Mouse (Mus musculus) limb, embryonic 13.5 days (tissue): Measurements from ENCODE around the gene Ino80d. TPM values are rescaled to one million over a fixed set of nuclear protein-coding genes. Genes with fewer than 3 reads are reported as not detected.
A peak's percentile ranks its signal among the peaks of the same experiment; 100 is the strongest.

Source experiments
- ATAC-seq: fragments of 200-750 bp; cut with Nextera tagmentation; 2 replicates; pipeline ENCODE4 v1.8.0; 2017; ENCODE audit warnings: low read depth, moderate number of reproducible peaks, moderate TSS enrichment; ENCODE audit not compliant: low FRiP score
- H3K27ac ChIP-seq: fragments of 300-500 bp; sonication (generic); 2 replicates; pipeline ENCODE4 v1.5.1; 2015; ENCODE audit warnings: inconsistent platforms, mild to moderate bottlenecking, moderate library complexity
- H3K27me3 ChIP-seq: fragments of 300-500 bp; sonication (generic); 2 replicates; pipeline ENCODE4 v1.6.1; 2015; ENCODE audit warnings: mild to moderate bottlenecking, inconsistent platforms
- H3K36me3 ChIP-seq: fragments of 300-500 bp; sonication (generic); 2 replicates; pipeline ENCODE4 v1.6.1; 2015; ENCODE audit warnings: inconsistent platforms, mild to moderate bottlenecking, moderate library complexity
- H3K4me1 ChIP-seq: fragments of 300-500 bp; sonication (generic); 2 replicates; pipeline ENCODE4 v1.6.1; 2015; ENCODE audit warnings: inconsistent platforms
- H3K4me2 ChIP-seq: fragments of 300-500 bp; sonication (generic); replicated peaks from 2 replicates; pipeline ENCODE4 v1.6.1; 2015; ENCODE audit warnings: inconsistent platforms, mild to moderate bottlenecking, moderate library complexity
- H3K4me3 ChIP-seq: fragments of 300-500 bp; sonication (generic); 2 replicates; pipeline ENCODE4 v1.5.1; 2015; ENCODE audit warnings: moderate library complexity, mild to moderate bottlenecking, inconsistent platforms
- H3K9ac ChIP-seq: fragments of 300-500 bp; sonication (generic); 2 replicates; pipeline ENCODE4 v1.6.1; 2015; ENCODE audit warnings: mild to moderate bottlenecking, inconsistent platforms
- H3K9me3 ChIP-seq: fragments of 300-500 bp; sonication (generic); 2 replicates; pipeline ENCODE4 v1.6.1; 2016; ENCODE audit warnings: inconsistent platforms
- WGBS: fragments of 180-500 bp; shearing (Covaris S2); methylation state at CpG from one replicate; pipeline ENCODE4 v1.1.7; 2015; 5-methylcytosine and 5-hydroxymethylcytosine counted together
- polyA plus RNA-seq: library from polyadenylated mRNA; unstranded; fragments of >200 nt; fragmentation: Nextera tagmentation; extraction: Ambion mirVana; gene quantifications from 2 replicates; pipeline ENCODE4 v1.2.1, GENCODE M21; 2015

Ino80d gene
- polyA plus RNA-seq, 1 experiment from 2014 or later, result 9.7 TPM

- Histone ChIP-seq H3K4me2 (no peak overlapping the region), H3K9me3 (peaks cover 4% of the 10 kb centered on the region; the same call in 1 of the 2 replicates), H3K4me3 (no peak overlapping the region), H3K27me3 (no peaks in the 10 kb centered on the region), H3K36me3 (peaks cover 65% of the 10 kb centered on the region), H3K9ac (no peak overlapping the region), H3K27ac (no peak overlapping the region), H3K4me1 (peaks cover 16% of the 10 kb centered on the region)
- WGBS, result 97% methylated on average over 2 of the region's 2 CpGs
- ATAC-seq, result no peak
Measured at GRCm38 (mm10) chr1:63120382-63120781, 5.9 kb upstream of the Ino80d start.

- Histone ChIP-seq H3K9me3 (peaks cover 4% of the 10 kb centered on the region; the same call in 1 of the 2 replicates), H3K36me3 (peaks cover 61% of the 10 kb centered on the region)
- 93% methylated on average over 4 of the region's 4 CpGs for WGBS
Measured at GRCm38 (mm10) chr1:63119675-63120074, 5.2 kb upstream of the Ino80d start.

GRCm38 (mm10) chr1:63115540-63115939 lies 1.1 kb upstream of the Ino80d start:
- Histone ChIP-seq H3K4me1 (peaks cover 33% of the 10 kb centered on the region), H3K27me3 (no peaks in the 10 kb centered on the region), H3K36me3 (peaks cover 27% of the 10 kb centered on the region), H3K9me3 (no peaks in the 10 kb centered on the region), H3K4me2 (peak overlapping the region; percentile 88), H3K4me3 (peak overlapping the region; percentile 92), H3K27ac (peak overlapping the region; percentile 100; the same call in 1 of the 2 replicates), H3K9ac (peak overlapping the region; percentile 100)
- 43% methylated on average over 3 of the region's 3 CpGs for whole genome bisulfite sequencing
- ATAC-seq, result no peak

More at GRCm38 (mm10) chr1:63119675-63120074, 5.2 kb upstream of the Ino80d start:
- no peak overlapping the region for H3K9ac ChIP-seq
- peaks cover 19% of the 10 kb centered on the region for H3K4me1 ChIP-seq
- no peak overlapping the region for H3K4me2 ChIP-seq
- ATAC-seq, result no peak
- H3K27me3 ChIP-seq, result no peaks in the 10 kb centered on the region
- H3K27ac ChIP-seq, result no peak overlapping the region
- no peak overlapping the region for H3K4me3 ChIP-seq

- H3K9ac ChIP-seq, result peak overlapping the region; percentile 100
- peak overlapping the region; percentile 100 for H3K27ac ChIP-seq
- peak overlapping the region; percentile 92 for H3K4me3 ChIP-seq
- no peaks in the 10 kb centered on the region for H3K27me3 ChIP-seq
- H3K4me1 ChIP-seq, result peaks cover 37% of the 10 kb centered on the region
- no peak for ATAC-seq
- no peaks in the 10 kb centered on the region for H3K9me3 ChIP-seq
- WGBS, result 33% methylated on average over 4 of the region's 4 CpGs
- H3K36me3 ChIP-seq, result peaks cover 22% of the 10 kb centered on the region
- H3K4me2 ChIP-seq, result peak overlapping the region; percentile 88
Measured at GRCm38 (mm10) chr1:63115096-63115495, 629 bp upstream of the Ino80d start.

- WGBS, result under 1% methylated on average over 67 of the region's 92 CpGs
- ATAC-seq, result peak; percentile 34
- H3K36me3 ChIP-seq, result peaks cover 13% of the 10 kb centered on the region
- H3K9ac ChIP-seq, result peak overlapping the region; percentile 100
- H3K27ac ChIP-seq, result peak overlapping the region; percentile 100
- peak overlapping the region; percentile 92 for H3K4me3 ChIP-seq
- no peaks in the 10 kb centered on the region for H3K27me3 ChIP-seq
- no peaks in the 10 kb centered on the region for H3K9me3 ChIP-seq
- peaks cover 40% of the 10 kb centered on the region for H3K4me1 ChIP-seq
- H3K4me2 ChIP-seq, result peak overlapping the region; percentile 88
Measured at GRCm38 (mm10) chr1:63113274-63114135, 962 bp downstream of the Ino80d start.

- Histone ChIP-seq H3K9me3 (no peaks in the 10 kb centered on the region), H3K4me1 (peaks cover 43% of the 10 kb centered on the region), H3K4me2 (peak overlapping the region; percentile 88), H3K9ac (peak overlapping the region; percentile 100), H3K27me3 (no peaks in the 10 kb centered on the region), H3K4me3 (peak overlapping the region; percentile 92), H3K27ac (peak overlapping the region; percentile 100), H3K36me3 (peaks cover 7% of the 10 kb centered on the region; the same call in 1 of the 2 replicates)
- WGBS, result 5% methylated on average over 11 of the region's 11 CpGs
- ATAC-seq, result 0 out of 2 replicates have a peak, but pooled peaks have one; percentile 17
Measured at GRCm38 (mm10) chr1:63112865-63113261, 1.6 kb downstream of the Ino80d start.

- WGBS, result 48% methylated on average over 8 of the region's 8 CpGs
Measured at GRCm38 (mm10) chr1:63112151-63112864, 2.2 kb downstream of the Ino80d start.

GRCm38 (mm10) chr1:63110536-63111285 lies 3.8 kb downstream of the Ino80d start:
- Histone ChIP-seq H3K27me3 (no peaks in the 10 kb centered on the region), H3K4me2 (no peak overlapping the region), H3K4me1 (peaks cover 34% of the 10 kb centered on the region), H3K27ac (peak overlapping the region; percentile 22; the same call in 1 of the 2 replicates), H3K9me3 (no peaks in the 10 kb centered on the region), H3K36me3 (peaks cover 8% of the 10 kb centered on the region), H3K4me3 (no peak overlapping the region), H3K9ac (no peak overlapping the region)
- WGBS, result 37% methylated on average over 7 of the region's 7 CpGs
- ATAC-seq, result no peak

More at GRCm38 (mm10) chr1:63112151-63112864, 2.2 kb downstream of the Ino80d start:
- H3K4me1 ChIP-seq, result peaks cover 47% of the 10 kb centered on the region
- H3K4me3 ChIP-seq, result peak overlapping the region; percentile 92
- H3K27ac ChIP-seq, result peak overlapping the region; percentile 100
- no peaks in the 10 kb centered on the region for H3K9me3 ChIP-seq
- no peak for ATAC-seq
- H3K36me3 ChIP-seq, result peaks cover 7% of the 10 kb centered on the region; the same call in 1 of the 2 replicates
- peak overlapping the region; percentile 100 for H3K9ac ChIP-seq
- H3K4me2 ChIP-seq, result peak overlapping the region; percentile 88
- H3K27me3 ChIP-seq, result no peaks in the 10 kb centered on the region

- WGBS, result 73% methylated on average over 6 of the region's 6 CpGs
- Histone ChIP-seq H3K9ac (0 out of 2 replicates have a peak overlapping the region, but pooled peaks have one; percentile 39), H3K36me3 (peaks cover 32% of the 10 kb centered on the region), H3K4me2 (no peak overlapping the region), H3K4me1 (peaks cover 26% of the 10 kb centered on the region), H3K27me3 (no peaks in the 10 kb centered on the region), H3K27ac (no peak overlapping the region), H3K4me3 (no peak overlapping the region), H3K9me3 (no peaks in the 10 kb centered on the region)
- no peak for ATAC-seq
Measured at GRCm38 (mm10) chr1:63107614-63108327, 6.7 kb downstream of the Ino80d start.

GRCm38 (mm10) chr1:63102758-63103451 lies 11.6 kb downstream of the Ino80d start:
- H3K9me3 ChIP-seq, result no peaks in the 10 kb centered on the region
- no peak for ATAC-seq
- no peak overlapping the region for H3K27ac ChIP-seq
- 92% methylated on average over 12 of the region's 12 CpGs for WGBS
- no peak overlapping the region for H3K9ac ChIP-seq
- peaks cover 4% of the 10 kb centered on the region for H3K4me1 ChIP-seq
- peaks cover 70% of the 10 kb centered on the region for H3K36me3 ChIP-seq
- H3K4me2 ChIP-seq, result no peak overlapping the region
- H3K4me3 ChIP-seq, result no peak overlapping the region
- H3K27me3 ChIP-seq, result no peaks in the 10 kb centered on the region
